Mouse (Mus musculus) embryonic stem cell, embryonic (primary cell): ENCODE data around the gene Asic1.

Experiments
- CTCF ChIA-PET, 4 experiments: fragments of 300-600 bp in 2 of 4; fragments of 350-600 bp in 2 of 4; sonication (Branson Sonifier 250); formaldehyde crosslinking; loops; one replicate each; lab custom pipeline; 2022; ENCODE audit warnings: inconsistent platforms in 2 of 4; lab: Charles Lee
- POLR2A ChIA-PET, 4 experiments: fragments of 300-600 bp in 2 of 4; fragments of 350-600 bp in 2 of 4; sonication (Branson Sonifier 250); formaldehyde crosslinking; loops; one replicate each; lab custom pipeline; 2022; ENCODE audit warnings: antibody characterized with exemption in 4 of 4, inconsistent platforms in 1 of 4; lab: Charles Lee

Gene Asic1

GRCm38 (mm10) chr15:99653291-99653690 is 16.9 kb upstream of the Asic1 start:
- ChIA-PET POLR2A (interaction anchor here (0.8 to 13.2 kb wide), 25 partner anchors 8 to 222 kb away, joined by 3 to 107 read pairs (median 5); partner anchors contain the start of genes Asic1 (in 1 of the 4), Bcdin3d (in 1 of the 4), Cox14 (in 1 of the 4) and Lima1 (in 1 of the 4)), CTCF (interaction anchor here in 3 of 4 experiments (0.5 to 4.1 kb wide), 19 partner anchors 8 to 597 kb away, joined by 3 to 14 read pairs (median 4); partner anchors contain the start of genes Cox14 (in 2 of the 3) and Dip2b (in 1 of the 3))

GRCm38 (mm10) chr15:99653876-99654275 is 16.3 kb upstream of the Asic1 start:
- ChIA-PET POLR2A (interaction anchor here (0.5 to 13.2 kb wide), 33 partner anchors 8 to 555 kb away, joined by 3 to 107 read pairs (median 4); partner anchors contain the start of genes Aqp5 (in 1 of the 4), Asic1 (in 1 of the 4), Bcdin3d (in 1 of the 4) and Cox14 (in 1 of the 4)), CTCF (interaction anchor here in 3 of 4 experiments (0.5 to 4.1 kb wide), 21 partner anchors 9 to 598 kb away, joined by 3 to 14 read pairs (median 4); partner anchors contain the start of genes Cox14 (in 2 of the 3) and Dip2b (in 1 of the 3))

- ChIA-PET CTCF (interaction anchor here in 2 of 4 experiments (0.5 to 1.3 kb wide), 3 partner anchors 21 to 60 kb away, joined by 3 to 4 read pairs (median 3); no protein-coding TSS in a partner anchor), POLR2A (interaction anchor here in 2 of 4 experiments (0.5 to 13.2 kb wide), 4 partner anchors 10 to 223 kb away, joined by 3 to 107 read pairs (median 4); partner anchors contain the start of gene Asic1 (in 1 of the 2))
These were observed 14.2 kb upstream of the Asic1 start for GRCm38 (mm10) chr15:99655956-99656355.

- ChIA-PET CTCF (interaction anchor here in 3 of 4 experiments (0.7 to 1.5 kb wide), 8 partner anchors 9 to 67 kb away, joined by 3 to 6 read pairs (median 4); partner anchors contain the start of gene Cox14 (in 1 of the 3)), POLR2A (interaction anchor here in 2 of 4 experiments (0.6 to 1.7 kb wide), 10 partner anchors 9 to 113 kb away, joined by 3 to 7 read pairs (median 4); partner anchors contain the start of gene Cox14 (in 1 of the 2))
These were observed 11.7 kb upstream of the Asic1 start for GRCm38 (mm10) chr15:99658437-99658836.

- ChIA-PET CTCF (interaction anchor here in 3 of 4 experiments (0.5 to 1.2 kb wide), 4 partner anchors 17 to 246 kb away, joined by 3 to 4 read pairs (median 4); no protein-coding TSS in a partner anchor), POLR2A (interaction anchor here in 3 of 4 experiments (0.6 to 1.5 kb wide), 8 partner anchors 8 to 63 kb away, joined by 3 to 6 read pairs (median 4); partner anchors contain the start of genes Racgap1 (in 2 of the 3), Asic1 (in 1 of the 3) and Cox14 (in 1 of the 3))
These were observed 8.9 kb upstream of the Asic1 start for GRCm38 (mm10) chr15:99661121-99661830.

- CTCF ChIA-PET, result interaction anchor here in 3 of 4 experiments (0.6 to 1.2 kb wide), 5 partner anchors 21 to 310 kb away, joined by 3 to 5 read pairs (median 3); no protein-coding TSS in a partner anchor
- POLR2A ChIA-PET, result interaction anchor here in 1 of 4 experiments (0.7 to 1.3 kb wide), 2 partner anchors 9 to 16 kb away, joined by 4 to 5 read pairs; no protein-coding TSS in a partner anchor
These were observed 7.8 kb upstream of the Asic1 start for GRCm38 (mm10) chr15:99662371-99662770.

GRCm38 (mm10) chr15:99663964-99664599 is 6.1 kb upstream of the Asic1 start:
- ChIA-PET CTCF (interaction anchor here (0.5 to 7.8 kb wide), 27 partner anchors 10 to 644 kb away, joined by 3 to 95 read pairs (median 4); partner anchors contain the start of gene Racgap1 (in 2 of the 4)), POLR2A (interaction anchor here (0.5 to 12.6 kb wide), 28 partner anchors 10 to 1511 kb away, joined by 3 to 107 read pairs (median 4); partner anchors contain the start of gene Racgap1 (in 4 of the 4))

GRCm38 (mm10) chr15:99664600-99665451 is 5.3 kb upstream of the Asic1 start:
- POLR2A ChIA-PET, result interaction anchor here (0.5 to 12.6 kb wide), 27 partner anchors 9 to 630 kb away, joined by 3 to 107 read pairs (median 4); partner anchors contain the start of gene Racgap1 (in 4 of the 4)
- CTCF ChIA-PET, result interaction anchor here (0.5 to 7.8 kb wide), 28 partner anchors 11 to 250 kb away, joined by 3 to 95 read pairs (median 4); partner anchors contain the start of gene Racgap1 (in 2 of the 4)

- CTCF ChIA-PET, result interaction anchor here (0.5 to 7.8 kb wide), 12 partner anchors 9 to 384 kb away, joined by 3 to 114 read pairs (median 4); partner anchors contain the start of gene Cox14 (in 1 of the 4)
- POLR2A ChIA-PET, result interaction anchor here in 1 of 4 experiments (1.1 to 12.6 kb wide), 4 partner anchors 9 to 67 kb away, joined by 4 to 107 read pairs (median 13); partner anchors contain the start of gene Racgap1
These were observed 2.6 kb upstream of the Asic1 start for GRCm38 (mm10) chr15:99667544-99667943.

GRCm38 (mm10) chr15:99668881-99669280 is 1.3 kb upstream of the Asic1 start:
- CTCF ChIA-PET, result interaction anchor here (0.5 to 7.8 kb wide), 42 partner anchors 9 to 627 kb away, joined by 3 to 114 read pairs (median 4); partner anchors contain the start of genes Cox14 (in 2 of the 4), Racgap1 (in 2 of the 4) and Aqp6 (in 1 of the 4)
- POLR2A ChIA-PET, result interaction anchor here (0.6 to 12.6 kb wide), 21 partner anchors 9 to 142 kb away, joined by 3 to 107 read pairs (median 5); partner anchors contain the start of genes Cox14 (in 2 of the 4) and Racgap1 (in 2 of the 4)

GRCm38 (mm10) chr15:99669392-99669791 is 776 bp upstream of the Asic1 start:
- CTCF ChIA-PET, result interaction anchor here (0.5 to 7.8 kb wide), 45 partner anchors 9 to 645 kb away, joined by 3 to 114 read pairs (median 4); partner anchors contain the start of genes Cox14 (in 2 of the 4), Racgap1 (in 2 of the 4), Aqp6 (in 1 of the 4) and Dnajc22 (in 1 of the 4)
- POLR2A ChIA-PET, result interaction anchor here (0.6 to 12.6 kb wide), 25 partner anchors 9 to 374 kb away, joined by 3 to 107 read pairs (median 5); partner anchors contain the start of genes Racgap1 (in 2 of the 4) and Cox14 (in 1 of the 4)

- ChIA-PET CTCF (interaction anchor here (0.6 to 8.1 kb wide), 16 partner anchors 8 to 254 kb away, joined by 3 to 114 read pairs (median 4); partner anchors contain the start of genes Cox14 (in 1 of the 4), Gm17349 (in 1 of the 4) and Racgap1 (in 1 of the 4)), POLR2A (interaction anchor here in 2 of 4 experiments (0.6 to 12.6 kb wide), 14 partner anchors 7 to 243 kb away, joined by 3 to 107 read pairs (median 4); partner anchors contain the start of genes Gm17349 (in 1 of the 2) and Racgap1 (in 1 of the 2))
These were observed 949 bp downstream of the Asic1 start for GRCm38 (mm10) chr15:99670964-99671670.

- POLR2A ChIA-PET, result interaction anchor here in 2 of 4 experiments (0.7 to 12.6 kb wide), 7 partner anchors 9 to 265 kb away, joined by 3 to 107 read pairs (median 3); partner anchors contain the start of genes Gm17349 (in 1 of the 2) and Racgap1 (in 1 of the 2)
- CTCF ChIA-PET, result interaction anchor here (0.7 to 8.1 kb wide), 12 partner anchors 9 to 227 kb away, joined by 3 to 88 read pairs (median 5); partner anchors contain the start of genes Aqp5 (in 1 of the 4), Cox14 (in 1 of the 4) and Gm17349 (in 1 of the 4)
These were observed 1.6 kb downstream of the Asic1 start for GRCm38 (mm10) chr15:99671783-99672182.

- ChIA-PET POLR2A (interaction anchor here in 2 of 4 experiments (0.6 to 12.6 kb wide), 5 partner anchors 14 to 198 kb away, joined by 3 to 107 read pairs (median 4); partner anchors contain the start of gene Racgap1 (in 2 of the 2)), CTCF (interaction anchor here in 3 of 4 experiments (0.5 to 8.1 kb wide), 12 partner anchors 31 to 668 kb away, joined by 3 to 88 read pairs (median 4); no protein-coding TSS in a partner anchor)
These were observed 4.7 kb downstream of the Asic1 start for GRCm38 (mm10) chr15:99674866-99675265.
